Mouse (Mus musculus) forebrain, embryonic 14.5 days (tissue): ENCODE measurements around the gene Dynlt1a. TPM values are rescaled to one million over a fixed set of nuclear protein-coding genes. Genes with fewer than 3 reads are reported as not detected.
"Not testable (repeated sequence)": the region's sequence is repeated elsewhere in the genome, so short reads cannot be mapped to it uniquely, and the experiment has no call there.

Source experiments
- ATAC-seq: fragments of 200-750 bp; cut with Nextera tagmentation; 2 replicates; pipeline ENCODE4 v1.8.0; 2017; ENCODE audit warnings: mild to moderate bottlenecking, moderate library complexity
- DNase-seq: peaks from one replicate; pipeline ENCODE4 v3.0.0-alpha.2; 2015; ENCODE audit warnings: low spot score
- H3K27ac ChIP-seq: fragments of 300-500 bp; sonication (generic); 2 replicates; pipeline ENCODE4 v1.5.1; 2014; ENCODE audit warnings: low read depth, mild to moderate bottlenecking, control low read depth, low read length, moderate library complexity
- H3K27me3 ChIP-seq: fragments of 300-500 bp; sonication (generic); replicated peaks from 2 replicates; pipeline ENCODE4 v1.6.1; 2014; ENCODE audit warnings: low read length, control low read depth, mixed read lengths; ENCODE audit not compliant: control insufficient read depth, insufficient read depth
- H3K36me3 ChIP-seq: fragments of 300-500 bp; sonication (generic); 2 replicates; pipeline ENCODE4 v1.6.1; 2014; ENCODE audit warnings: low read length, control low read depth; ENCODE audit not compliant: control insufficient read depth, insufficient read depth
- H3K4me1 ChIP-seq: fragments of 300-500 bp; sonication (generic); 2 replicates; pipeline ENCODE4 v1.6.1; 2014; ENCODE audit warnings: antibody characterized with exemption, low read length, control low read depth; ENCODE audit not compliant: control insufficient read depth, insufficient read depth
- H3K4me2 ChIP-seq: fragments of 300-500 bp; sonication (generic); 2 replicates; pipeline ENCODE4 v1.6.1; 2014; ENCODE audit warnings: mild to moderate bottlenecking, control low read depth, low read length
- H3K4me3 ChIP-seq: fragments of 300-500 bp; sonication (generic); 2 replicates; pipeline ENCODE4 v1.5.1; 2014; ENCODE audit warnings: low read depth, low read length, control low read depth
- H3K9ac ChIP-seq: fragments of 300-500 bp; sonication (generic); 2 replicates; pipeline ENCODE4 v1.6.1; 2014; ENCODE audit warnings: mild to moderate bottlenecking, low read length, control low read depth, moderate library complexity
- H3K9me3 ChIP-seq: fragments of 300-500 bp; sonication (generic); replicated peaks from 2 replicates; pipeline ENCODE4 v1.6.1; 2016; ENCODE audit warnings: low read length, control low read depth, mixed read lengths; ENCODE audit not compliant: control insufficient read depth
- WGBS: fragments of 180-500 bp; shearing (Covaris S2); extraction: QIAGEN DNeasy Blood & Tissue Kit; methylation state at CpG from one replicate; pipeline ENCODE4 v1.1.7; 2014; 5-methylcytosine and 5-hydroxymethylcytosine counted together
- polyA plus RNA-seq: library from polyadenylated mRNA; unstranded; fragments of >200 nt; fragmentation: Nextera tagmentation; extraction: Ambion mirVana; gene quantifications from 2 replicates; pipeline ENCODE4 v1.2.1, GENCODE M21; 2014

The Dynlt1a gene
- polyA plus RNA-seq: 39.4 and 40.7 TPM in 2 replicates

DNA sequence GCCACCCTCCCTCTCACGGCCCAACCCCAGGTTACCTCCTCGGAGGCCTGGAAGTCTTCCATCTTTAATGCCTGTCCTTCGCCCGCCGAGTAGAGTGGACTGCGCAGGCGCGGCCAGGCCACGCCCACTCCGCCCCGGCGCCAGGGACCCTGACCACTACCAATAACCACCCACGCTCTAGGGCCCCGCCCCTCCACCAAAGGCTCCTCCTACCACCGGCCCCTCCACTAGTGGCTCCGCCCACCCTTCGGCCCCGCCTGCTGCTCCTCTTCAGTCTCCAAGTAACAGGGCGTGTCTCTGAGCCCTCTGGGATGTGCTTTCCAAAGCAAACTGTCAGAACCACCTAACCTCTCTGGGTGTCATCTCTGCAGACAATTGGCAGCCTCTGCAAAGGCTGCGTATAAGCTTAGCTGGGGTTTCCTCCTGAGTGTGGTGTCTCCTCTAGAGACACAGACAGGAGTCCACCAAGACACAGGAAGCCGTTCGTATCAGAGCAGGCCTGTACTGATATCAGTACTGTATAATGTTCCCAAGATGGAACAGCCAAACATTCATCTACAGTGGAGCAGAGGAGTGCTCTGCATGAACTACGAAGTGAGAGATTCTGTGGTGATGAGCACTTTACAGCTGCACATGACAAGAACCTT lies at the start of gene Dynlt1a:
Dynlt1a (minus strand) TSS at position 162 of the 647 bp plus-strand sequence.
- Histone ChIP-seq H3K4me3 (peak within 1 kb of the TSS; percentile 32), H3K4me2 (peak within 1 kb of the TSS; percentile 45), H3K9ac (0 out of 2 replicates have a peak within 1 kb of the TSS, but pooled peaks have one; percentile 40)
- H3K4me1 ChIP-seq, H3K9me3 ChIP-seq, H3K27ac ChIP-seq, H3K36me3 ChIP-seq, H3K27me3 ChIP-seq: not testable (repeated sequence)
- ATAC-seq (peak; percentile 91), DNase-seq (peak; percentile 90)
- 10% methylated on average over 22 of the region's 23 CpGs for WGBS

DNA sequence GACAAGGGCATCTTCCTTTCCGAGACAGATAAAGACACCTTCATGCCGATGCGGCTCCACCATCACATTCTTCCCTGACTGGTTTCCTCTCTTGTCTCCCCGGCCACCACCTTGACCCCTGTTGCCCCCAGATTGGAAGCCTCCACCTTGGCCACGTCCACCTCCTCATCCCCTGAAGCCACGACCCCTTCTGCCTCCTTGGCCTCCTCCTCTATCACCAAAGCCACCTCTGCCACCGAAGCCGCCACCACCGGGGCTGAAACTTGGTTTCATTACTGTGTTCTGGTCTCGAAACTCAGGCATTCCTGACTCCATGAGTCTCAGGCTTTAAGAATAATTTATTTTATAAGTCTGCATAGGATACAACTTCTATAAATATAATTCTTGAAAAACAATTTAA lies 38.0 kb upstream of the Dynlt1a start:
- not testable (repeated sequence) for H3K36me3 ChIP-seq, H3K27ac ChIP-seq, H3K9ac ChIP-seq, H3K4me1 ChIP-seq, ATAC-seq, H3K27me3 ChIP-seq, H3K4me3 ChIP-seq, DNase-seq, H3K9me3 ChIP-seq, H3K4me2 ChIP-seq
- 89% methylated on average over 10 of the region's 10 CpGs for WGBS

DNA sequence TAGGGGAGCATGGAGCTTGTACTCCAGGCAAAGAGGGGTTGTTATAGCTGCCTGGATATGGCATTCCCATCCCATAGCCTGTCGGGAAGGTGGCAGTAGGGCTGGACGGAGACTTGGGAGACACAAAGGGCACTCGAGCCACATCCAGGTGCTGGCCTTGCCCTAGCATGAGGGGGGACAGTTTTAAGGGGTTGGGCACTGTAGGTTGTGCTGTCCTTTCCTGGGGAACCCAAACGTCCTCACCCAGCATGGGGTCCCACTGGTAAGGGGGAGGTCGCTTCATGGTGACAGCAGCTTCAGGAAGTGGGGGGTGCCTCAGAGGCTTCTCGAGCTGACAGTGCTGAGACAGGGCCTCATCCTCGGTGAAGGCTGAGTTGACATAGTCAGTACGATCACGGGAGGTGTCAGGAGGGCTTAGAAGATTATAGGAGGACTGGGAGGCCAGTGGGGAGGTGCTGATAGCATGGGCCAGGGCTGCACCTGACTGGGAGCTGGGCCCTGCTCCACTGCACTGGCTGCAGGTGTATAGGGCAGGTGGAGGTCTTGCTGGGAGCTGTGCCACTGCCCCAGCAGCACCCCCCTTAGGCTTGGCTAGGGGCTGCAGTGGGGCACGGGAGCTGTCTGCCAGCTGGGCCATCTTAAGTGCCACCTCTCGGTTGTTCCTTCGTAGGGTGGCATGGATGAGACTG lies 25.4 kb upstream of the Dynlt1a start:
- no CpG with 5 or more reads among the region's 12 CpGs for WGBS
- not testable (repeated sequence) for H3K9ac ChIP-seq, H3K4me3 ChIP-seq, H3K27me3 ChIP-seq, H3K4me2 ChIP-seq, ATAC-seq, H3K4me1 ChIP-seq, H3K27ac ChIP-seq, H3K36me3 ChIP-seq, H3K9me3 ChIP-seq, DNase-seq

DNA sequence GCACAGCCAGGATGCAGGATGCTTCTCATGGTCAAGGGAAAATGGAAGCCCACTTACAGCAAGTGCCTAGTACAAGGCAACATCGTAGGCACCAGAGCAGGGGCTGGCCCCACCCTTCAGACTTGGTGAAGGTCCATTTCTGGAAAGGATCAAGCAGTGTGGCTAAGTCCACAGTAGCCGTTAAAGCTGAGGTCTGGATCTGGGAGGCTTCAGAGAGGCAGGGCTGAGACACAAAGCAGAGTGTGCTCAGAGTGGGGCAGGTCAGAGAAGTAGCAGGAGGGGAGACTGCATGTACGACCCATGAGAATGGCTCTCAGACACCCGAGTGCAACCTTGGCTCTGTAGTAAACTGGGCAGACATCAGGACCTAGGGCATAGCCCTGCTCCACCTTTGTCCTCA lies 11.7 kb upstream of the Dynlt1a start:
- not testable (repeated sequence) for H3K4me2 ChIP-seq, H3K36me3 ChIP-seq, H3K4me1 ChIP-seq, H3K4me3 ChIP-seq, H3K27ac ChIP-seq, H3K9ac ChIP-seq, ATAC-seq, H3K9me3 ChIP-seq, DNase-seq, H3K27me3 ChIP-seq
- WGBS: 83% methylated on average over 3 of the region's 4 CpGs

DNA sequence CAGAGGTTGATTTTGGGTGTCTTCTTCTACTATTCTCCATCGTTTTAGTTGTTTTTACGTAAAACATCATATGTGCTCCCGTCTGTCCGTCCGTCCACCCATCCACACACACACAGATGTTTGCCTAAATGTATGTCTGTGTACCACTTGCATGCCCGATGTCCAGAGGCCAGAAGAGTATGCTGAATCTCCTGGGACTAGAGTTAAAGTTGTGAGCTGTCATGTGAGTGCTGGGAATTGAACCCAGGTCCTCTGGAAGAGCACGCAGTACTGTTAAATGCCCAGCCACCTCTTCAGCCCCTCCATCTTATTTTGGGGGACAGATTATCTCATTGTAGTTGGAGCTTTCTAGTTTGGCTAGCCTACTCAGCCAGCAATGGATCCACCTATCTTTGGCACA lies 10.3 kb upstream of the Dynlt1a start:
- not testable (repeated sequence) for ATAC-seq, H3K9ac ChIP-seq, H3K9me3 ChIP-seq, DNase-seq, H3K27me3 ChIP-seq, H3K4me2 ChIP-seq, H3K4me1 ChIP-seq, H3K4me3 ChIP-seq, H3K27ac ChIP-seq, H3K36me3 ChIP-seq
- WGBS: 95% methylated on average over 7 of the region's 7 CpGs

DNA sequence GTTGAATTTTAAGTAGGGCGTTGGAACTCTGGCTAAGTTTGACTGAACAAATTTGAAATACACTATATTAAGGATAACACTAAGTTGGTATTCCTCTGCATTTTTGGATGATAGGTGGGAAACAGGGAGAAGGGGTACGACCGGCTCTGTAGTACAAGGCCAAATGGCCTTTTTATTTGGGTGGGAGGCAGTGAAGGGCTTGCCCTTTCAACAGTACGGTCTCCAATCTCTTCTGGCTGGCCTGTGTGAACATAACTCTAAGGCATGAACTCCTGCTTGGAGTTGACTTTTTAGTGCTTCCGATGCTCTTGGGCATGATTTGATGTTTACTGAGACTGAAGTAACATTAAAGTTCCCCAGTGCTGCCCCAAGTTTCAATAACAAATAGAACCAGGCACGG lies 8.2 kb upstream of the Dynlt1a start:
- H3K27me3 ChIP-seq, H3K36me3 ChIP-seq, ATAC-seq, H3K9ac ChIP-seq, H3K27ac ChIP-seq, H3K4me2 ChIP-seq, H3K4me1 ChIP-seq, DNase-seq, H3K4me3 ChIP-seq, H3K9me3 ChIP-seq: not testable (repeated sequence)
- 71% methylated on average over 6 of the region's 6 CpGs for WGBS

DNA sequence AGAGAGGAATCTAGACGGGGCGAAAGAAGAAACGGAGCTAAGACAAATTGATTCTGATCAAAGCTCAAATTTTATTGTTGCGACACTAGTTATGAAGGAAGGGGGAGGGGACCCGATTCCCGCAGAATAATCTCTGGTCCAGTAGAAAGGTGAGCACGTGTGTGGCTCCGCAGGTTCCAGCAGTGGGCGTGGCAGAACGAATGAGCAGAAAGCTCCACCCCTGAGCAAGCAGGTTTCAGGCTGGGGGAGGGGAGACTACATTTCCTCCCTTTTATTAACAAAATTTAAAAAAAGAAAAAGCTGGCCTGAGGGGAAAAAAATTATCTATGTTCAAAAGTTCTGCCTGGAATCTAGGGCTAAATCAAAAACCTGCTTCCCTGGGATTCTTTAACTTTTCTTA lies 7.7 kb upstream of the Dynlt1a start:
- not testable (repeated sequence) for H3K27ac ChIP-seq, H3K4me2 ChIP-seq, H3K9ac ChIP-seq, H3K4me1 ChIP-seq, H3K27me3 ChIP-seq, H3K36me3 ChIP-seq, ATAC-seq, DNase-seq, H3K9me3 ChIP-seq, H3K4me3 ChIP-seq
- WGBS: 60% methylated on average over 10 of the region's 10 CpGs

DNA sequence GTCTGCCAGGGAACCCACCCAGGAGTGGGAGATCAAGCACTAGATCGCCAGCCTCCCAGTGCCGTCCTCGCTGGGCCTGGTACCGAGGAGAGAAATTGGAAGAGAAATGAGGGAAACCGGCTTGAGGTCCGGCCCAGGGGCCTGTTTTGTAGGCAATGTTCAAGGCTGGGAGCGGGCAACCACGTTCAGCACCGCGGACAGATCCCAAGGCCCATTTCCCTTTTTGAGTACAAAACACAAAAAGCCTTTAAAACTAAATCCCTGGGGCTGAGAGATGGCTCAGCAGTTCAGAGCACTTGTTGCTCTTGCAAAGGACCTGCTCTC lies 4.4 kb upstream of the Dynlt1a start:
- H3K9ac ChIP-seq, H3K4me2 ChIP-seq, H3K9me3 ChIP-seq, H3K27ac ChIP-seq, H3K27me3 ChIP-seq, ATAC-seq, H3K4me1 ChIP-seq, DNase-seq, H3K4me3 ChIP-seq, H3K36me3 ChIP-seq: not testable (repeated sequence)
- WGBS: no CpG with 5 or more reads among the region's 10 CpGs

DNA sequence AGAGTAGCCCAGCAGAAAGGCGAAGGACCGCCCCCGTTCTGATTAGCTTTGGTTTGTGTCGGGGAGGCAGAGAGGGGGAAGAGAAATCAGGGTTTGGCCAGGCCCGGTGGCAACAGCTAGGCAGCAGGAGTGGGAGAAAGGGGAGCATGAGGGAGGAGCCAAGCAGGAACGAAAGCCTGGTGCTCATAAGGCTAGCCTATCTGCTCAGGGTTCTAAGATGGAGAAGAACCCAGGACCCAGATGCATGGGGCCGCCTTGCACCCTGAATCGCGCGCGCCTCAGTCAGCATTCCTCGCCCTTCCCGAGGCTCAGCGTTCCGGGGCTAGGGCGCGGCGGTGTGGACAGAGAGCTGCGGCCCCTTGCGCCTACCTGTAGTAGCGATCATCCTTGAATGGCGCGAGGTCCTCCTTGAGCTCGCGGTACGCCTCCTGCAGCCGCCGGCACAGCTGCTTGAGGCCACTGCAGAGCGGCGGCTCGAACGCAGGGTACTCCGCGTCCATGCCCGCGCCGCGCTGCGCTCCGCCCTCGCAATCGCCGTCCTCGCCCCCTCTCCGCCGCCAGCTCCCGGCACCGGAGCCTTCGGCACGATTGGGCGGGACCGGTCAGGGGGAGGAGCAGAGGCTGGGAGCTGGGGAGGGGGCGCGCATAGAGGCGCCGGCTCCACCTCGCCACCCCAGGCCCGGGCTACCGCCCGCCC lies 3.9 kb upstream of the Dynlt1a start:
- not testable (repeated sequence) for H3K27me3 ChIP-seq, H3K4me2 ChIP-seq, H3K9ac ChIP-seq, H3K27ac ChIP-seq, H3K36me3 ChIP-seq, H3K4me3 ChIP-seq, DNase-seq, H3K4me1 ChIP-seq, H3K9me3 ChIP-seq
- ATAC-seq: peak; percentile 56
- 4% methylated on average over 4 of the region's 60 CpGs for WGBS
